Mouse (Mus musculus) testis, adult 2 months (tissue): ENCODE data around the gene Dnajc27.

Experiments used
- CTCF ChIP-seq: fragments of 200-500 bp; IDR thresholded peaks from 2 replicates; pipeline ENCODE4 v1.5.1; 2012; ENCODE audit warnings: low read depth, mild to moderate bottlenecking, inconsistent platforms, low read length, moderate library complexity; ENCODE audit not compliant: control insufficient read depth, insufficient read depth, insufficient replicate concordance
- POLR2A ChIP-seq: fragments of 200-500 bp; IDR thresholded peaks from 2 replicates; pipeline ENCODE4 v1.6.1; 2012; ENCODE audit warnings: low read depth, mild to moderate bottlenecking, inconsistent platforms, low read length, moderate library complexity; ENCODE audit not compliant: control insufficient read depth

GRCm38 (mm10) chr12:4071671-4072070 lies 10.7 kb upstream of the Dnajc27 start:
- no peak for TF ChIP-seq CTCF
- no peak for TF ChIP-seq POLR2A
